Mouse (Mus musculus) frontal cortex, postnatal 25 days (tissue): ENCODE data around the gene Cacna1d.

Source experiments
- DNase-seq, 2 experiments: peaks; one replicate each; pipeline ENCODE4 v3.0.0; 2022; ENCODE audit warnings: low spot score in 2 of 2

The Cacna1d gene

DNA sequence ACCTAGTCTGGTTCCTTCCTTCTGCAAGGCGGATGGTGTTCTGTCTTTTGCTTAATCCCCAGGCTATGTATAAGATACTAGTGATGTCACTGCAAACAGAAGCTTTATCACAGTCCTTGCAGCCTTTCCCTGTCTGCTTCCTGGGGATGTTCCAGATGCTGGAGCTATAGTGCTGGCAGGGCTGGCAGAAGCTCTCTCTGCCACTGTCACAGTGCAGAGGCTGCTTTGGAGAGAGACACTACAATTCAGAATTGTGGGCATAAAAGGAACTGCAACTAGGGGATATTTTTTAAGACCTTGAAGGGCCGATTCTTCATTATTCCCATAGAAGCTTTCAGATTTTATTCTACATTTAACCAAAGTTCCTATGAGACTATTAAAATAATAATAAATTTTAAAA lies 274.1 kb downstream of the Cacna1d start:
- DNase-seq: no peak

DNA sequence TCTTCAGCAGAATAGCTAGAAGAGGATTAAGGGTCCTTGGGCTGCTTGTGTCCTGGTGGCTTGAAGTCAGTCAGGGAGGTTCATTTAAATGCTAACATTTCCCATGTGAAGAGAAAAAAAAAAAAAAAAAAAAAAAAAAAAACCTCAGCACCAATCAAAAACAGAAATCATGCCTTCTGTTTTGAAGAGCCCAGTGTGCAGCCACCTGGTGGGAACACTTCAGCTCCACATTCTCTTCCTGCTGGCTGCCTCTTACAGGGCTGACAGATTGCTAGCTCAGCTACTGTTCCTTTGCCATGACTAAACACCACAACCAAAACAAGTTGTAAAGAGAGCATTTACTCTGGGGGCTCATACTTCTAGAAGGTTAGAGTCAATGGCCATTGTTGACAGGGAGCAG lies 283.1 kb downstream of the Cacna1d start:
- DNase-seq: no peak

DNA sequence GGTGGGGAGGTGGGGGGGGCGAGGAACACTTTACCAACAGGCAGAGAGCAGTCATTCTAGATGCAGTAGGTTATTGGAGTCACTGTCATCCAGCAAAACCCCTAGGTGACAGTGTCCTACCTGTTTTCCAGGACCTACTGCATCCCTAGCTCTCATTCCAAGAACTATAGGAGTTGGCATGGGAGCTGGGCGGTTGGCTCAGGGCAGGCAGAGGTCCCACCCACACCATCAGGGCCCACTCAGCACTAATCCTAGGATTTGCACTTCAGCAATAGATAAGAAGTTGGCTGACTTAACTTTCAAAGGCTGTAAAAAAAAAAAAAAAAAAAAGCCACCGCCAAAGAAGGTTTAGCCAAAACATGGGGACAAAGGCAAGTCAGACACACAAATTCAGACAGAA lies 285.4 kb downstream of the Cacna1d start:
- no peak for DNase-seq

DNA sequence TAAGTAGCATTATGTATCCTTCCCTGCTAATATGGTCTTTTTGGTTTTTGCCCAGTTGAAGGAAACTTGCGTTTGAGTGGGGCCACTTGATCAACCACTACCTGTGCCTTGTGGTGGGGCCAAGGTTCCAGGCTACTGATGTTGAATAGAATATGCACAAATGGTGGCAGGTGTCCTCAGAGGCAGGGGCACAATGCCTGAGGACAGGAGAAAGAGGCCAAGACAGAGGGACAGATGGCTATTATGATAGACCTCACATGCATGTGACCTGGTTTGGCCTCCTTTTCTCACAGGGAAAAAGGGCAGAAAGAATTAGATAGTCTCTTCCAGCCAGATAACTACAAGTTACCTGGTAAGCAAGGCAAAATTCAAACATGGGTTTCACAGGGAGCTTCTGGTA lies 286.7 kb downstream of the Cacna1d start:
- no peak for DNase-seq

DNA sequence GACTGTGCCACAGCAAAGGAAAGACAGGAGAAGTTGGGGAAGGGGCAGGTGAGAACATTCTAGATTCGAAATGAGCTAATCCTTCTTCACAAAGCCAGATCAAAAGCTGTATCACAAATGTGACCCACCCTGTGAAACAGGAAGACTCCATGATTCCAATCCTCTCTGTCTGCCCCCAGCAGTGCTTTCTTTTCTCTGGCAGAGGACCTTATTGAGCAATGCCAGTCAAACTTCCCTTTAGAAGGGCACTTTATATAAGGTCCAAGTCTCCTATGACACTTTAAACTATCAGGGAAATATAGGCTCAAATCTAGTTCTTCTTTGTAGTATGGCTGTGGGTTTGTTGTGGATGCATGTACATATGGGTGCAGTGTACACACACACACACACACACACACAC lies 290.9 kb downstream of the Cacna1d start:
- DNase-seq: no peak

DNA sequence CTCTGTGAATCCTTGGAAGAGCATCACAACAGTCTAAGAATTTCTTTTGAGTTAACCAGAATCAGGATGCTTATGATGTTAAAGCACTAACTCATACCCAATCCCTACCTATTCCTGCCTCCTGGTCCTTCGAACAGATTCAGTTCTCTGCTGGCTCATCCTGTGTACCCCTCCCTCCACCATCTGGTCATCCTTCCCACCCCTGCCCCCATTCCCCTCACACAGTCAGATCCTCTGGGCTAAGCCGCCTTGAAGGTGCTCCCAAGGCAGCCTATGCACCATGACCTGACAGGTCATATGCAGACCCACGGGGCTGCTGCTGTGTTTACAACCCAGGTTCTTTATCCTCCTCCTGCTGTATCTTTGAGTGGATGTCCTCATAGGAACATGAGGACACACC lies 292.4 kb downstream of the Cacna1d start:
- DNase-seq: no peak

DNA sequence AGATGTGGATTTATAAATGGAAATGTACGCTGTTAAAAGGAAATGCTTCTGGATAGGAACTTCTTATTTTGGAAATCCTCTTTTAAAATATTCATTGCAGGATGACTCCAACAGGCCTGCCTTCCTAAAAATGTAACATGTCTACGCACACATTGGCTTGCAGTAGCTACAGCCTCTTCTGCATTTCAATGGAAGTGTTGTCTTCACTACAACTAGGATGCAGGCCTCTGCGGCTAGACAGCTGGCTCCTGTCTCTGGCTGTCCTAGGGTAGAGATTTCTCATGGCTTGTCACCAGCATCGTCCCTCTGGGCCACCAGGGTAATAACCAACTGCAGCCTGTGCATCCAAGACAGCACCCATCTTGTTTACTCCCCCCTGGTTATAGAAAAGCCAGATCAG lies 293.1 kb downstream of the Cacna1d start:
- DNase-seq: no peak

DNA sequence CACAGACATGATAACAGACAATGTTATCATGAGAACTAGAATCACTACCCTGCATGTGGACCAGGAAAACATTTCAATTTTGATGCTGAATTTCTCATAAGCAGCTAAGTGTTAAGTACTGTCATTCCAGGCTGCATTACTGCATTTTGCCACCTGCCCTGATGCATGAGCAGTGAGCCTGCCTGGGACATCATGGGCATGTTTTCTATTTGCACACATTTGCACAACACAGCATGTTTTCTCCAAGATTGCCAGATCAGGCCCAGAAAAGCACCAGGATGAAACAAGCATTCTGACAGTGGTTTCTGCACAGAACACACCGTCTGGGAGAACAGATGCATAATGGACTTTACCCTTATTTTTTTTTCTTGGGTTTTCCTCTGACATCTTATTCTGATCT lies 294.3 kb downstream of the Cacna1d start:
- no peak for DNase-seq

DNA sequence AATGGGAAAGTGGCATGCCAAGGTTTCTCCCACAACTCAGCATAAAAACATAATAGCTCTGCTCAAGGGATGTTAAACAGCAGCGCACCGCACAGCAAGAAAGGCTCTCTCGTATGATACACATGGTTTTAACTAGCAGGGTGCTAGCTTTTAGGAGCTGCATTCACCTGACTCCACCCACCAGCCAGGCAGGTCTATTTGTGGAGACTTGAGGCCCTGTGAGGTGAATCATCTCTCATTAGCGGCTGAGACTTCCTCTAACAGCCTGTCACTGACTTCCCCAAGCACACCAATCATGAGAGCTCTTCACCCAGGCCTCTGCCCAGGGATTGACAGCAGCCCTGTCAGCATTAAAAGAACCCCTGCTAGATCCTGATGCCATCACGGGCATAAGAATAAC lies 295.0 kb downstream of the Cacna1d start:
- peak in 1 of 2 experiments; percentile 16 for DNase-seq

DNA sequence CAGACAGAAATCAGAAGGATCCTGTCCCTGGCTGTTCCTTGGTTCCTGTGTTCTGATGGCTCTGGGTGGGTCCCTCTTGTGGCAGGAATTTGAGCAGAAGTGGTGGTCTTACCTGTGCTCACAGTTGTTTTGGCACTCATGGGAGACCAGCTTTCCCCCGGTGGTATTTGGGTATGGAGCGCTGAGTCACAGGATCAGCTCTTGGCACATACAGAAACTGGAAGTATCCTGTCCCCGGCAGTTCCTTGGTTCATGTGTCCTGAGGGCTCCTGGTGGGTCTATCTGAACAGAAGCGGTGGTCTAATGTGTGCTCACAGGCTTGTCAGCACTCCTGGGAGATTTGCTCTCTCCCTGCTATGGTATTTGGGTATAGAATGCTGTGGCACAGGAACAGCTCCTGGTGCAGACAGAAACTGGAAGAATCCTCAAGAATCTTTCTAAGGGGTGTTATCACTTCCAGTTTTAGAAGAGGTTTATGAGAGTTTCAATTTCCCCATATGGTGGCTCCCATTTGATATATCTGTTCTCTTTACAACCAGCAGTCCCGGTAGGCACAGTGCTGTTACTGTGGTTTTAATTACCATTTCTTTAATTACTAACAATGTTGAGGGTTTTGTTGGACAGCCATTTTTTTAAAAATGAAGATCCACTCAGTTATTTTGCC lies 300.8 kb downstream of the Cacna1d start:
- no peak for DNase-seq

DNA sequence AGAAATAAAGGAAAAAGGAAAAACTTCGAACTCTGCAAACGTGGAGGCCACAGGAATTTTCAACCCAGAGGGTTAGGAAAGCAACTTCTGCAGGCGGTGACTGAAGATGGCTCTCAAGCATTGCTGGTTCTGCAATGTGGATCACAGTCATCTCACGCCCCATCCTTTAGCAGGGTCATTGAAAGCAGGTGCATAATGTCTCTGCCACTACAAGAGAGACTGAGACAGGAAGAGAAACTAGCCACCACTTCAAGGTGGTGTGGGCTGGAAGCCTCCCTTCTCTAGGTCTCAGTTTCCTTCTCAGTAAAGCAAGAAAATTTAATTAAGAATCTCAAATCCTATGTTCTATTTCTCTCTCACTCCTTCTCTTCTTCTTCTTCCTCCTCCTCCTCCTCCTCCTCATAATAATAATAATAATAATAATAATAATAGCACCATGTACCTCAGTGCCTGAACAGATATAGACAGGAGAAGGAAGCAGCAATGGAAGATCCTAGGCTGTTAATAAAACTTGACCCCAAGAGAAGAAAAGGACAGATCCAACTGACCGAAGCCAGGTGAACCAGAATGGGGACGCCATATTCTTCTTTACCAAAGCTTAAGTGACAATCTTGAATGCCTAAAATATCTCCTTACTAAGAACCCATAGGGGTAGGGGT lies 305.5 kb downstream of the Cacna1d start:
- DNase-seq: no peak

DNA sequence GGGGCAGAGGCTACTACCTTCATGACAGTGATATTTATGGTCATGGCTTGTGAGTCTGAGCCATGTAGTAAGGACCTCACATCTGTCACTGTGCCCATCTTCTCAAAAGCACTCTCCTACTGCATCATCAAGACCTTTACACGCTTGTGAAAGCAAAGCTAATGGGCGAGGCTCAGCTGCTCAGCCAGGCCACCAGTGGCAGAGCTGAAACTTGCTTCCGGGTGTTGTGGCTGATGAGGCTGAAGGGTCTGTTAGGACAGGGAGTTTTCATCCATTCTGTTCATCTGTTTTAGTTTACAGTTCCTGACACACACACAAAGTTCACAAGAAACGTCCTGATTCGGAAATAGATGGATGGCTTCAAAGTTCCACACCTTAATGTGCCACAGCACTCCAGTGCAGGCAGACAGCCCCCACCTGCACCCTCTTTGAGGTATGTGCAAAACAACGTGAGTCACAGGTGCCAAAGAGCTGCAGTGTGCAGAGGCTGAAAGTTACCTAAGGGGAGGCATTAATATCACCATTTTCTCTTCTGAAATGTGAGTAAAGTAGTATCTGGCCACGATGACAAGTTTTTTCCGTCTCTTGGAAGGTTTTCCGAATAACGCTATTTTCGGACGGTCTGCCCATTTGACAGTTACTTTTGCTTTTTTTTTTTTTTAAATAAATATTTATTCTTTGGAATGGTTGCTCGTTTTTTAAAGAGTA lies 306.7 kb downstream of the Cacna1d start:
- no peak for DNase-seq

DNA sequence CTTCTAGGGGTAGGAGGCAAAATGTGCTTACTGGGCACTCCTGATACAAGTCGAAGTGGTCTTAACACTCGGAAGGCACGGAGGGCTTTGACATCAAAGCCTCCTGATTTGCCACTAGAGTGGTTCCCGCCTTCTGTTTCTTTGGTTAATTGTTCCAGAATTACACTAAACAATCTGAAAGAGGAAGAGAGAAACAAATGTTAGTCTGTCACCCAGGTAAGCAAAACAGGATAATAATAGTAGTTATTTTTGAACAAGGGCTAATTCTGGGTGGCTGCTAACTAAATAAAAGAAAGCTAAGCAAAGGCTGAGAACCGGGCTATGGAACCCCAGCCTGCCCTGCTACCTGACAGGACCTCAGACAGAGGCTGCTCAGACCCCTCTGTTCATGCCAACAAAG lies 307.2 kb downstream of the Cacna1d start:
- no peak for DNase-seq

DNA sequence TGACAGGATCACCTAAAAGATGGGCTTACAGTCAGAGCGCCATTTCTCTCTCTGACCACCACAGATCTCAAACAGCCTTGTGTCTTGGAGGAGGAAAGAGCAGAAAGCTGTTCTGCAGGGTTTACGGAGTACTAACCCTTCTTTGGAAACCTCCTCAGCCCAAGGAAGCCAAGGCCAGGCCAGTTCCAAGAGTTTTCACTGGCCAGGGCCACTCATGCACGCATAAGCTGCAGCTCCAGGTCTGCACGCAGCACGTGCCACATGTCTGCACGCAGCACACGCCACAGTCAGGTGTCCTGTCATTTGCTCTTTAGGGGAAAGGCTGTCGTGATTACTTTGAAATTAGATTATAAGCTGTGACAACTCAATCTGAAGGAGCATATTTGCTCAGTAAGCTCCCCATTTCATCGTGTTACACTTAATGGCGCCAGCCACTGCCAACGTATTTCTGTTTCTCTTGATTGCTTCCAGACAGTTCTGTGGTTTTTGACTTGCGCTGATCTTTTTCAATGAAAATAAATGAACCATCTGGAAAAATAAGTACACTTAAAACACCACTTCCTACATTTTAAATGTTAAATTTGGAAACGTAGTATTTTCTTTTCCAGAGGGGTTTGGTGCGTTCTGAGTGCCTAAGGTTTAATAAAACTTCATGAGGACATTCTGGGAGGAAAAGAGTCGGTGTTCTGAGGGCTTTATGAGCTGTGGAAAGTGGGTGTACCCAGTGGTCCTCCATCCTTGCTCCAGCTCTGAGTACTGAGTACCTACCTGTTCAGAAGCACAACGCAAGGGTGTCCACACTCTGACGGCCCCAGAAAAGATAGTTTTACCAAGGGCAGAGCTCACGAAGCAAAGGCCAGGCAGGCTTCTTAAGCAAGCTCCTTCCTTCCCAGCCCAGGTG lies 308.4 kb downstream of the Cacna1d start:
- DNase-seq: no peak

DNA sequence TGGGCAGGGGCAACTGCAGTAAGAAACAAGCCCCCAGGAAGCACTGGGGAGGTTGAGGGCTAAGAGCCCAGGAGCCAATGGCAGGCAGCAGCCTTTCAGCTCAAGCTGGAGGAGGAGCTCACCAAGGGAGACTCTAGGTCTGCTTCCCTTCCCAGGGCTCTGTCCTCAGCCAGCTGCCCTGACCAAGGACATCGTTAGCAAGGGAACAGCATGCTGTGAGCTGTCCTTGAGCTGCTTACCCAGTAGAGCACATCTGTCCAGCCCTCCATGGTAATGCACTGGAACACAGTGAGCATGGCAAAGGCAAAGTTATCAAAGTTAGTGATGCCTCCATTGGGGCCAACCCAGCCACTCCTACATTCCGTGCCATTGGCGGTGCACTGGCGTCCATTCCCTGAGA lies 312.9 kb downstream of the Cacna1d start:
- no peak for DNase-seq

DNA sequence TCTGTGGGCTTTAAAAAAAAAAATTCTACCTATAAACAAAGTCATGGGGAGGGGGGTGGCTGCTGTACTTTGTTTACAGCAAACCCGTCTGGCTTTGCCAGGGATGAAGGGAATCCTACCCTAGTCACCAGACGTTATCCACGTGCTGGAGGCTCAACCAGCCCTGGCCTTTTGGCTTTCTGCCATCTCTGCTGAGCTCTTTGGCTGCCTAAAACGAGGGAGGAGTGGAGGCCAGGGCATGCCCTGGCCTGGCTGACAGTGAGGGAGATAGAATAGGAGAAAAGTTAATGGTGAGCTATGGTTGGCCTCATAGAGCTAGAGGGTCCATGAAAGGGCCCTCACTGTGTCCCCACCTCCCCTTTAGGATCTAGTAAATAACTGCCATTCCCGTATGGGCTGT lies 313.4 kb downstream of the Cacna1d start:
- DNase-seq: no peak

DNA sequence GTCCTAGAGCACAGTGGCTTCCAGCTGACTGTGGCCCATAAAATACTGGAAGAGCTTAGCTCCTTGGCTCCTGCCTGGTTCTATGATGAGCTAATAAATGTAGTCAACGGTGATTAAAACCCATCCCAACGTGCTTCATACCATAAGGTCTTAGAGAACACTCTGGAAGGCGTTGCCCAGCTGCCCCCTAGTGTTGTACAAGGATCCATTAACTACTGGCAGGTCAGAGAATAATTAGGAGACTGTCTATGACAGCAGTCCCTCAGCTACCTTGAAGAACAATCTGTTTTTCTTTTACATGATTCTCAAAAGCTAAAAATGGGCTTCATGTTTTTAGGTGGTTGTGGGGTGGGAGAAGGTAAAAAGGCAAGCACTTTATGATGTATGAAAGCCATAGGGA lies 315.9 kb downstream of the Cacna1d start:
- no peak for DNase-seq

DNA sequence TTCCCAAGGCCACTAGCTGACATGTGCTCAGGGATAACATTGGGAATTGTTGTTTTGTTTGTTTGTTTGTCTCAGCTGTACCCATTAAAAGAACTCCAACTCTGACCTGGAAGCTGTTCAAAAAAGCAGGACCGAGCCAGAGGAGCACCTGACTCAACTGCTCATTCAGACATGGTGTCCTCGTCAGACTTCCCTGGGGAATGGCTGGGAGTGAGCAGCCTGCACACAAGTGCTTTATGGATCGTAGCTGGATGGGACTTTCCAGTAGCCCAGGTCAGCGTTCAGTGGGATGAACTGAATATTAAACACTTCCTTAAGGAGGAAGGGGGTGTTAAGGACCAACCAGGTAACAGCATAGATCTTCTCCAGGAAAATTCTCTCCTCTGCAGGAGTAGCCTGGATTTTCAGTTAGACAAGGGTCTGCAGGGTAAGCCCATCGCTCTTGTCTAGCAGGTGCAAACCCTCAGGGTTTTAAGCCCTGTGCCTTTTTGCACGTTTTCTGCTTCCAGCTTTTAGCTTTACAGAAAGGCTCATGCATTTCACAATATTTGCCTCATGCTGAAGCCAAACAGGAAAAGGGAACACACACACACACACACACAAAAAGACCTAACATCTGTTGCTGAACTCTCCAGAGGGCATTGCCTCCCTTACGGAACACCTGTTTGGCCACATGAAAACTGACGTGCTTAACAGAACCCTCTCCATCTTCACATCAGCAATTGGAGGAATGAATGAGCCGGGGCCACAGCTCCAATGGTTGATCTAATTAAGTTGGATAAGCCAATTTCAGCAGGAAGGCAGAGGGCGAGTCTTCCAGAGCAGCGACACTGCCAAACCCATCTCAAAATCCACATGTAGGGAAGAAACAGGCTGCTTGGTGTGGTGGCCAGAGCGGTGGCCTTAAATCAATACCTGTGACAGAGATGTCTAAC lies 318.2 kb downstream of the Cacna1d start:
- no peak for DNase-seq

DNA sequence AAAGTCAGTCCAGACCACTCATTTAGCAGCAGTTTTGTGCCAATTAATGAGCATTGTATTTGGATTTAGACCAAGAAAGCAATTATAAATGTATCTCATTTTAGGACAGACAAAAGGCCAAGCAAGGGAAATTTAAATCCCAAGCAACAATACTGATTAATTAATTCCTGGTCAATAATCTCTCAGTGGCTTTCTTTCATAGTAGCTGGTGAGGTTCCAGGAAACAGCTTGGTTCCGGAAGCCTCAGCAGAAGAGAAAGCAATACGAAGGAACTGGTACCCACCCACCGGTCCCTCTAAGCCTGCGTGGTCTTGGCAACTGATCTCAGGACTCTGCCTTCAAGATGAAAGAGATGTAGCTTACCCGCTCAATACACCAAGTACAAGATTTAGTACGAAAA lies 319.7 kb downstream of the Cacna1d start:
- DNase-seq: no peak

DNA sequence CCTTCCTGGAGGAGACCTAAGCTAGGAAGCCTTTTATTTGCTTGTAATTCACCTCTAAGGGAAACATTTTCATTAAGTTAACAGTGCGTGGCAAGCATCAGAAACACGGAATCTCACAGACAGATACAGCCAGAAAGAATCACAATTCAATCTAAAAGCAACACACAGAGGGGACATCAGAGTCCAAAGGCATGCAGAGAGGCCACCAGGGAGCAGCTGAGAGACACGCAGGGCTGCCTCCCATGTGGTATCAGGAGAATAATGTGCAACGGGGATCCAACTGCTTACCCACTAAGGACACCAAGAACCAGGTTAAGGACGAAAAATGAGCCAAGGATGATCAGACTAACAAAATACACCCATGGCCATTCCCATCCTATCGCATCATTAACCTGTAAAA lies 320.2 kb downstream of the Cacna1d start:
- no peak for DNase-seq

DNA sequence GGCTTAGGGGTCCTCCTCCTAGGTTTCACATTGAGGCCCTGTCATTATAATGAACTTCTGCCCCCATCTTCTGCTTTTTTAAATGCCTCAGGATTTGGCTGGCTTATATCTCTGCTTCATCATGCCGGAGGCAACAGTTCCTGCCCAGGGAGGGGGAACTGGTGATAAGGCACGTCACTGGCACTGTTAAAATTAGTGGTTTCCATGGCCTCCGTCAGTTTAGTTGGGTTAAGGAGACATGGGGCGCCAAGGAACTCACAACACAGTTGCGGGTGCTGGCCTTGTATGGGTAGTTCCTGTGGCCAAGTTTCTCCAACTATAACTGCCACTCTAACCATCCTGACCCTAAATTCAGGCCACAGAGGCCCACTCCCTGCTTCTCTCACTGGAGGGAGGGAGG lies 321.8 kb downstream of the Cacna1d start:
- no peak for DNase-seq
